Mouse (Mus musculus): Measurements from ENCODE around the gene Hesx1. TPM values are rescaled to one million over a fixed set of nuclear protein-coding genes. Genes with fewer than 3 reads are reported as not detected.
A peak's percentile ranks its signal among the peaks of the same experiment; 100 is the strongest.

The Hesx1 gene
- polyA plus RNA-seq, 1 experiment from 2014 or later: 0.19 TPM

- no peaks in the 10 kb centered on the region for H3K36me3 ChIP-seq (ENCODE audit: control insufficient read depth, insufficient read depth, low read length)
- no peak overlapping the region for H3K9ac ChIP-seq (ENCODE audit: low read depth, low read length)
- DNase-seq (ENCODE audit: low spot score): no peak
- no peak overlapping the region for H3K4me2 ChIP-seq (ENCODE audit: low read depth, low read length)
- no peaks in the 10 kb centered on the region for H3K4me1 ChIP-seq (ENCODE audit: control insufficient read depth, insufficient read depth, low read length)
- 49% methylated on average over 11 of the region's 11 CpGs for WGBS
- H3K9me3 ChIP-seq (ENCODE audit: control insufficient read depth, low read length): no peaks in the 10 kb centered on the region
- no peak overlapping the region for H3K4me3 ChIP-seq (ENCODE audit: low read depth, low read length)
- ATAC-seq (ENCODE audit: low read depth): no peak
- no peak overlapping the region for H3K27ac ChIP-seq (replicated peaks; ENCODE audit: low read depth, low read length)
- no peaks in the 10 kb centered on the region for H3K27me3 ChIP-seq (replicated peaks; ENCODE audit: control insufficient read depth, insufficient read depth, low read length)
These were observed 28.7 kb downstream of the Hesx1 start for GRCm38 (mm10) chr14:27022876-27023275.

- ATAC-seq (ENCODE audit: low read depth) (no peak), DNase-seq (ENCODE audit: low spot score) (no peak)
- Histone ChIP-seq H3K4me3 (ENCODE audit: low read depth, low read length) (no peak overlapping the region), H3K9ac (ENCODE audit: low read depth, low read length) (no peak overlapping the region), H3K9me3 (ENCODE audit: control insufficient read depth, low read length) (no peaks in the 10 kb centered on the region), H3K4me1 (ENCODE audit: control insufficient read depth, insufficient read depth, low read length) (no peaks in the 10 kb centered on the region), H3K36me3 (ENCODE audit: control insufficient read depth, insufficient read depth, low read length) (no peaks in the 10 kb centered on the region), H3K27ac (replicated peaks; ENCODE audit: low read depth, low read length) (no peak overlapping the region), H3K27me3 (replicated peaks; ENCODE audit: control insufficient read depth, insufficient read depth, low read length) (no peaks in the 10 kb centered on the region), H3K4me2 (ENCODE audit: low read depth, low read length) (no peak overlapping the region)
- WGBS: 88% methylated on average over 4 of the region's 4 CpGs
These were observed 30.4 kb downstream of the Hesx1 start for GRCm38 (mm10) chr14:27024664-27025063.

GRCm38 (mm10) chr14:27029771-27030173 is 35.6 kb downstream of the Hesx1 start:
- WGBS: 5% methylated on average over 15 of the region's 15 CpGs
- DNase-seq (ENCODE audit: low spot score): peak; percentile 94
- no peak overlapping the region; the same call in 1 of the 2 replicates for H3K27ac ChIP-seq (replicated peaks; ENCODE audit: low read depth, low read length)
- peak overlapping the region; percentile 5; the same call in 1 of the 2 replicates for H3K9ac ChIP-seq (ENCODE audit: low read depth, low read length)
- H3K4me1 ChIP-seq (ENCODE audit: control insufficient read depth, insufficient read depth, low read length): no peaks in the 10 kb centered on the region
- H3K4me2 ChIP-seq (ENCODE audit: low read depth, low read length): no peak overlapping the region
- no peaks in the 10 kb centered on the region for H3K9me3 ChIP-seq (ENCODE audit: control insufficient read depth, low read length)
- H3K36me3 ChIP-seq (ENCODE audit: control insufficient read depth, insufficient read depth, low read length): no peaks in the 10 kb centered on the region
- ATAC-seq (ENCODE audit: low read depth): peak; percentile 86
- H3K4me3 ChIP-seq (ENCODE audit: low read depth, low read length): no peak overlapping the region
- H3K27me3 ChIP-seq (replicated peaks; ENCODE audit: control insufficient read depth, insufficient read depth, low read length): no peaks in the 10 kb centered on the region

GRCm38 (mm10) chr14:27031142-27031541 is 36.9 kb downstream of the Hesx1 start:
- no peak overlapping the region for H3K4me3 ChIP-seq (ENCODE audit: low read depth, low read length)
- H3K4me2 ChIP-seq (ENCODE audit: low read depth, low read length): no peak overlapping the region
- no peak overlapping the region for H3K27ac ChIP-seq (replicated peaks; ENCODE audit: low read depth, low read length)
- 14% methylated on average over 4 of the region's 4 CpGs for WGBS
- ATAC-seq (ENCODE audit: low read depth) (peak; percentile 19; the same call in 1 of the 2 replicates), DNase-seq (ENCODE audit: low spot score) (peak; percentile 69)
- no peaks in the 10 kb centered on the region for H3K27me3 ChIP-seq (replicated peaks; ENCODE audit: control insufficient read depth, insufficient read depth, low read length)
- H3K4me1 ChIP-seq (ENCODE audit: control insufficient read depth, insufficient read depth, low read length): no peaks in the 10 kb centered on the region
- H3K9ac ChIP-seq (ENCODE audit: low read depth, low read length): no peak overlapping the region
- no peaks in the 10 kb centered on the region for H3K36me3 ChIP-seq (ENCODE audit: control insufficient read depth, insufficient read depth, low read length)
- no peaks in the 10 kb centered on the region for H3K9me3 ChIP-seq (ENCODE audit: control insufficient read depth, low read length)

GRCm38 (mm10) chr14:27037513-27037912 is 43.3 kb downstream of the Hesx1 start:
- no peak for ATAC-seq (ENCODE audit: low read depth)
- H3K4me1 ChIP-seq (ENCODE audit: control insufficient read depth, insufficient read depth, low read length): peaks cover 5% of the 10 kb centered on the region
- 68% methylated on average over 1 of the region's 1 CpGs for WGBS

GRCm38 (mm10) chr14:27038783-27039182 is 44.6 kb downstream of the Hesx1 start, which contains the start of gene Il17rd:
Gene Il17rd (plus strand): TSS chr14:27038941.
- peak within 1 kb of the TSS; percentile 82 for H3K27ac ChIP-seq (replicated peaks; ENCODE audit: low read depth, low read length)
- H3K4me2 ChIP-seq (ENCODE audit: low read depth, low read length): peak within 1 kb of the TSS; percentile 93
- H3K9ac ChIP-seq (ENCODE audit: low read depth, low read length): peak within 1 kb of the TSS; percentile 92
- DNase-seq (ENCODE audit: low spot score) (peak; percentile 97), ATAC-seq (ENCODE audit: low read depth) (peak; percentile 94)
- no peaks in the 10 kb centered on the region for H3K27me3 ChIP-seq (replicated peaks; ENCODE audit: control insufficient read depth, insufficient read depth, low read length)
- peaks cover 18% of the 10 kb centered on the region for H3K4me1 ChIP-seq (ENCODE audit: control insufficient read depth, insufficient read depth, low read length)
- peak within 1 kb of the TSS; percentile 99 for H3K4me3 ChIP-seq (ENCODE audit: low read depth, low read length)
- no peaks in the 10 kb centered on the region for H3K9me3 ChIP-seq (ENCODE audit: control insufficient read depth, low read length)
- no peaks in the 10 kb centered on the region for H3K36me3 ChIP-seq (ENCODE audit: control insufficient read depth, insufficient read depth, low read length)
- 0% methylated on average over 5 of the region's 29 CpGs for WGBS

More at GRCm38 (mm10) chr14:27037513-27037912, 43.3 kb downstream of the Hesx1 start:
- no peak overlapping the region for H3K4me3 ChIP-seq (ENCODE audit: low read depth, low read length)
- H3K9me3 ChIP-seq (ENCODE audit: control insufficient read depth, low read length): no peaks in the 10 kb centered on the region
- H3K27me3 ChIP-seq (replicated peaks; ENCODE audit: control insufficient read depth, insufficient read depth, low read length): no peaks in the 10 kb centered on the region
- H3K9ac ChIP-seq (ENCODE audit: low read depth, low read length): no peak overlapping the region
- no peak overlapping the region for H3K4me2 ChIP-seq (ENCODE audit: low read depth, low read length)
- DNase-seq (ENCODE audit: low spot score): no peak
- no peak overlapping the region for H3K27ac ChIP-seq (replicated peaks; ENCODE audit: low read depth, low read length)
- H3K36me3 ChIP-seq (ENCODE audit: control insufficient read depth, insufficient read depth, low read length): no peaks in the 10 kb centered on the region

GRCm38 (mm10) chr14:27039281-27040248 is 45.3 kb downstream of the Hesx1 start:
- Histone ChIP-seq H3K4me1 (ENCODE audit: control insufficient read depth, insufficient read depth, low read length) (peaks cover 26% of the 10 kb centered on the region), H3K9ac (ENCODE audit: low read depth, low read length) (peak overlapping the region; percentile 92), H3K36me3 (ENCODE audit: control insufficient read depth, insufficient read depth, low read length) (no peaks in the 10 kb centered on the region), H3K27ac (replicated peaks; ENCODE audit: low read depth, low read length) (peak overlapping the region; percentile 82), H3K4me2 (ENCODE audit: low read depth, low read length) (peak overlapping the region; percentile 93), H3K9me3 (ENCODE audit: control insufficient read depth, low read length) (no peaks in the 10 kb centered on the region), H3K27me3 (replicated peaks; ENCODE audit: control insufficient read depth, insufficient read depth, low read length) (no peaks in the 10 kb centered on the region), H3K4me3 (ENCODE audit: low read depth, low read length) (peak overlapping the region; percentile 99)
- no peak for DNase-seq (ENCODE audit: low spot score)
- under 1% methylated on average over 27 of the region's 59 CpGs for WGBS
- peak; percentile 16 for ATAC-seq (ENCODE audit: low read depth)

GRCm38 (mm10) chr14:27040451-27040850 is 46.2 kb downstream of the Hesx1 start:
- H3K9ac ChIP-seq (ENCODE audit: low read depth, low read length): peak overlapping the region; percentile 92
- peak overlapping the region; percentile 93 for H3K4me2 ChIP-seq (ENCODE audit: low read depth, low read length)
- no peaks in the 10 kb centered on the region for H3K27me3 ChIP-seq (replicated peaks; ENCODE audit: control insufficient read depth, insufficient read depth, low read length)
- peak overlapping the region; percentile 99 for H3K4me3 ChIP-seq (ENCODE audit: low read depth, low read length)
- peaks cover 35% of the 10 kb centered on the region for H3K4me1 ChIP-seq (ENCODE audit: control insufficient read depth, insufficient read depth, low read length)
- ATAC-seq (ENCODE audit: low read depth) (no peak), DNase-seq (ENCODE audit: low spot score) (no peak)
- 12% methylated on average over 12 of the region's 12 CpGs for WGBS
- H3K9me3 ChIP-seq (ENCODE audit: control insufficient read depth, low read length): no peaks in the 10 kb centered on the region
- H3K36me3 ChIP-seq (ENCODE audit: control insufficient read depth, insufficient read depth, low read length): no peaks in the 10 kb centered on the region
- peak overlapping the region; percentile 82 for H3K27ac ChIP-seq (replicated peaks; ENCODE audit: low read depth, low read length)
